Mouse (Mus musculus): ENCODE data around the gene Rtn2. TPM values are rescaled to one million over a fixed set of nuclear protein-coding genes. Genes with fewer than 3 reads are reported as not detected.

Rtn2 gene
- polyA plus RNA-seq, 1 experiment from 2014 or later: 121 TPM

DNA sequence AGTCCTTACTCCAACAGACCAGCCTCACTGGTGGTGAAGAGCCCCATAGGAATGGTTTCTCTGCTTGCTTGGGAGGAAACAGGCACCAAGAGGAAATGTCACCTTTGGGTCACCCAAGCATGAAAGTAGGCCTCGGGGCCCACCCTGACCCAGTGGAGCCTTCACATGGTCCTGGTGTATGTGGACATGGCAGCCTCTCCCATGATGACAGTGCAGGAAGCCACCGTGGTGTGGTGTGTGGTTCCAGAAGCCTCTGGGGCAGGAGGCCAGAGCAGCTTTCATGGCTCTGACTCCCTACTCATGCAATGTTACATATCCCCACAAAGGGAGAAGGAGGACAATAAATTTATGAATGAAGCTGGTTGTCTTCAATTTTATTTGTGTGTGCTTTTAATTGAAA, 34.9 kb upstream of the Rtn2 start:
- H3K36me3 ChIP-seq: peaks cover 17% of the 10 kb centered on the region
- 100% methylated on average over 2 of the region's 2 CpGs for WGBS
- no peaks in the 10 kb centered on the region for H3K9me3 ChIP-seq (replicated peaks)
- H3K9ac ChIP-seq (replicated peaks): no peak overlapping the region
- no peak for ATAC-seq (ENCODE audit: low FRiP score)
- H3K27me3 ChIP-seq (replicated peaks): no peaks in the 10 kb centered on the region
- H3K4me2 ChIP-seq: no peak overlapping the region
- H3K4me3 ChIP-seq (replicated peaks): no peak overlapping the region
- H3K4me1 ChIP-seq: no peaks in the 10 kb centered on the region
- H3K27ac ChIP-seq (replicated peaks): no peak overlapping the region

DNA sequence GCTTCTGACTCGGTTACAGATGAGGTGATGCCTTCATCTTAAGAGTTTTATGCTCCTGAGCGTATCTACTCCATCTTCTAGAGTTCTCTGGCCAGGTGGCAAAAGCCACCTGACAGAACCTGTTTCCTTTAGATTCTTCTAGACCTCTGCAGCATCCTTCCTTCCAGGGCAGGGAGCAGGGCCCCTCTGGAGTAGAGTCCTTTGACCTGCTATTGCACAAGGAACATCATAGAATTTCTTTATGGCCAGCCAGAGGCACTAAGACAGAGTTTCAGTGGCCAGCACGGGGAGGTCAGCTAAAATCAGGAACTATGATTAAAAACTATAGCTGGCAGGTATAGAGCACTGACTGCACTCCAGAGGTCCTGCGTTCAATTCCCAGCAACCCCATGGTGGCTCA, 30.3 kb upstream of the Rtn2 start:
- Histone ChIP-seq H3K9ac (replicated peaks) (no peak overlapping the region), H3K27me3 (replicated peaks) (no peaks in the 10 kb centered on the region), H3K9me3 (replicated peaks) (no peaks in the 10 kb centered on the region), H3K4me3 (replicated peaks) (no peak overlapping the region), H3K36me3 (peaks cover 14% of the 10 kb centered on the region; the same call in 1 of the 2 replicates), H3K4me1 (no peaks in the 10 kb centered on the region), H3K27ac (replicated peaks) (no peak overlapping the region), H3K4me2 (no peak overlapping the region)
- WGBS: 85% methylated on average over 4 of the region's 4 CpGs
- ATAC-seq (ENCODE audit: low FRiP score): no peak

DNA sequence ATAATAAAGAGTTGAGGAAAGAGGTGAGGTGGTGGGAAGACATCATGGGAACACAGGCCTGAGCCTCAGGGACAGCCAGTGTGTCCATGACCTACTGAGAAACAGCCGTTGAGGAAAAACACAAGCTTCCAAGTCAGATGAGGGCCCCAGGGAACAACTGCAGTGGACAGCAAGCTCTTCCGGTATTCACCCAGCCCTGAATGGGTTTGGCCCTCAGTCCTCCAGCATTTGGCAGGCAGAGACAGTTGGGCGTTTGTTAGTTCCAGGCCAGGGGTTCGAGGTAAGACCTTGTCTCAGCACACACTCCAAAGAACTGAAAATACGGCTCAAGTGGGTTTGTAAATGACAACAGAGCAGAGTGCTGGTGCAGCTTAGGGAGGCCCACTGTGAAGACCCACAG, 29.0 kb upstream of the Rtn2 start:
- H3K27ac ChIP-seq (replicated peaks): no peak overlapping the region
- peaks cover 27% of the 10 kb centered on the region for H3K36me3 ChIP-seq
- ATAC-seq (ENCODE audit: low FRiP score): no peak
- no peak overlapping the region for H3K4me3 ChIP-seq (replicated peaks)
- no peaks in the 10 kb centered on the region for H3K27me3 ChIP-seq (replicated peaks)
- no peaks in the 10 kb centered on the region for H3K9me3 ChIP-seq (replicated peaks)
- H3K4me2 ChIP-seq: no peak overlapping the region
- no peaks in the 10 kb centered on the region for H3K4me1 ChIP-seq
- H3K9ac ChIP-seq (replicated peaks): no peak overlapping the region
- 65% methylated on average over 5 of the region's 5 CpGs for WGBS

DNA sequence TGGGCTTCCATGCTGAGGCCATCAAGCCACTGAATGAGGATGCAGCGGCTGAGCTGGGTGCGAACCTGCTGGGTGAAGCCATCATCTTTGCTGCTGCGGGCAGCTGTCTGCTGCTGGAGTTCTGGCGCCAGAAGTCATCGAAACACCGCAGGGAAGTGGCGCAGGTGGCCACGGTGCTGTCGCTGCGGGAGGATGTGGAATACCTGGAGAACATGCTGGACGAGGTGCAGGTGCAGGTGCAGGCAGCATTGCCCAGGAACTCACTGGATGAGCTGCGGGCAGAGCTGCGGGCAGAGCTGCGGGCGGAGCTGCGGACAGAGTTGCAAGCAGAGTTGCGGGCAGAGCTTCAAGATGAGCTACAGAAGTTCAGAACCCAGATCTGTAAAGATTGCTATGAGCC, 27.0 kb upstream of the Rtn2 start:
- Histone ChIP-seq H3K9me3 (replicated peaks) (no peaks in the 10 kb centered on the region), H3K9ac (replicated peaks) (no peak overlapping the region), H3K4me2 (no peak overlapping the region), H3K4me3 (replicated peaks) (no peak overlapping the region), H3K27ac (replicated peaks) (no peak overlapping the region), H3K27me3 (replicated peaks) (no peaks in the 10 kb centered on the region), H3K36me3 (peaks cover 47% of the 10 kb centered on the region), H3K4me1 (no peaks in the 10 kb centered on the region)
- no peak for ATAC-seq (ENCODE audit: low FRiP score)
- 79% methylated on average over 17 of the region's 17 CpGs for WGBS

DNA sequence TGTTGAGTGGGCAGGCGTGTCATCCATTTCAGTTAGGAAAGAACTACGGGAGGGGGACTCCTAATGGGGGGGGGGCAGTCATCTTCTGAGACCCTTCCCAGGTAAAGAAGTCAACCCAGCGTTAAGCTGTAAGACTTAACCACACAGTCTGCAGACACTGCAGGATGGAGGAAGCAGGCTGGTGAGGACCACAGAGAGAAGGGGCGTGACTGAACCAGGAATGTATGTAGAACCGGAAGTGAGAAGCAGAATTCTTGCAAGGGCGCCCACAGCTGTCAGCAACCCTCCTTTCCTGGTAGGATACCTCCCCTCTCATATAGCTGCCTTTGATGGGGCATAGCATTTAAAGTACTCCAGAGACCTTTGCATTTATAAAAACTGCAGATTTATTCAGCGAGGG, 25.9 kb upstream of the Rtn2 start:
- no peak for ATAC-seq (ENCODE audit: low FRiP score)
- H3K4me1 ChIP-seq: no peaks in the 10 kb centered on the region
- H3K4me3 ChIP-seq (replicated peaks): no peak overlapping the region
- H3K27me3 ChIP-seq (replicated peaks): no peaks in the 10 kb centered on the region
- H3K27ac ChIP-seq (replicated peaks): no peak overlapping the region
- H3K9me3 ChIP-seq (replicated peaks): no peaks in the 10 kb centered on the region
- H3K9ac ChIP-seq (replicated peaks): no peak overlapping the region
- peaks cover 54% of the 10 kb centered on the region for H3K36me3 ChIP-seq
- H3K4me2 ChIP-seq: no peak overlapping the region
- WGBS: 88% methylated on average over 7 of the region's 7 CpGs

GRCm38 (mm10) chr7:19257390-19258022, 24.9 kb upstream of the Rtn2 start:
- H3K4me1 ChIP-seq: no peaks in the 10 kb centered on the region
- no peak overlapping the region for H3K9ac ChIP-seq (replicated peaks)
- H3K27me3 ChIP-seq (replicated peaks): no peaks in the 10 kb centered on the region
- ATAC-seq (ENCODE audit: low FRiP score): peak; percentile 68
- no peak overlapping the region for H3K27ac ChIP-seq (replicated peaks)
- no peak overlapping the region for H3K4me2 ChIP-seq
- no peaks in the 10 kb centered on the region for H3K9me3 ChIP-seq (replicated peaks)
- 37% methylated on average over 11 of the region's 11 CpGs for WGBS
- peaks cover 62% of the 10 kb centered on the region for H3K36me3 ChIP-seq
- H3K4me3 ChIP-seq (replicated peaks): no peak overlapping the region

DNA sequence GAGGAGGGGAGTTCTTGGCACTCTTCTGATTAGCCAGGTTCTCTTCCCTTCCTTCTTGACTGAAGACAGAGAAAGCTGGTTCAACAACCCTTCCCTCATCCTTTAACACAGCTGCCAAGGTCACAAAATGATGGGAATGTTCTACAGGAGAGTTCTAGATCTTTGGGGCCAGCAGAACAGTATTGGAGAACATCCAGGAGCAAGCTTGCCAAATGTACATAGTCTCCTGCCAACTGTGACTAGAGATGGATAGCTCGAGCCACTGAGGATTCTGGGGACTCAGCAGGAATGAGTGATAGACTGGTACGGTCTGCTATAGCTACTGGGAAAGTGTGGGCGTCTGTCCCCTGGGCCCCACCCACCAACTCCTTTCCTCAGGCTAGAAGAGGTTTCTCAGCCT, 24.1 kb upstream of the Rtn2 start:
- peaks cover 70% of the 10 kb centered on the region for H3K36me3 ChIP-seq
- H3K9me3 ChIP-seq (replicated peaks): no peaks in the 10 kb centered on the region
- H3K9ac ChIP-seq (replicated peaks): no peak overlapping the region
- H3K4me2 ChIP-seq: no peak overlapping the region
- no peaks in the 10 kb centered on the region for H3K4me1 ChIP-seq
- no peak for ATAC-seq (ENCODE audit: low FRiP score)
- H3K27ac ChIP-seq (replicated peaks): no peak overlapping the region
- no peak overlapping the region for H3K4me3 ChIP-seq (replicated peaks)
- H3K27me3 ChIP-seq (replicated peaks): no peaks in the 10 kb centered on the region
- WGBS: 79% methylated on average over 3 of the region's 3 CpGs

DNA sequence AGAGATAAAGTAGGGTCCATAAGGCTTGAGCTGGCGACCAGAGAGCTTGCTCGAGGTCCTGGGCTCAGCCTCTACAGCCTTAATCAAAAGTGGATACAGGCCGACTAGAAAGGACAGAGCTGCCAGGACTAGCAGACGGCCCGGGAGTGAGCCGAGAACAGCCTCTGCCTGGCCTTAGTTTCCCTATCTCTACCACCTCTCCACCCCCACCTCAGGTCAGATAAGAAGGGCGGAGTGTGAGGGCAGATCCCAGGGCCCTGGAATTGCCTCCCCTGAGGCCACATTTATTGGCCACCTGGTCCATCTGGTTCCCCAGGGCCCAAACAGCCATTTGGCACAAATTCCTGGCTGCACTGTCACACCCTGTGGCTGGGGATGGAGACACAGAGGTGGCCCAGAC, 17.3 kb upstream of the Rtn2 start:
- no peak overlapping the region for H3K9ac ChIP-seq (replicated peaks)
- WGBS: 80% methylated on average over 7 of the region's 7 CpGs

DNA sequence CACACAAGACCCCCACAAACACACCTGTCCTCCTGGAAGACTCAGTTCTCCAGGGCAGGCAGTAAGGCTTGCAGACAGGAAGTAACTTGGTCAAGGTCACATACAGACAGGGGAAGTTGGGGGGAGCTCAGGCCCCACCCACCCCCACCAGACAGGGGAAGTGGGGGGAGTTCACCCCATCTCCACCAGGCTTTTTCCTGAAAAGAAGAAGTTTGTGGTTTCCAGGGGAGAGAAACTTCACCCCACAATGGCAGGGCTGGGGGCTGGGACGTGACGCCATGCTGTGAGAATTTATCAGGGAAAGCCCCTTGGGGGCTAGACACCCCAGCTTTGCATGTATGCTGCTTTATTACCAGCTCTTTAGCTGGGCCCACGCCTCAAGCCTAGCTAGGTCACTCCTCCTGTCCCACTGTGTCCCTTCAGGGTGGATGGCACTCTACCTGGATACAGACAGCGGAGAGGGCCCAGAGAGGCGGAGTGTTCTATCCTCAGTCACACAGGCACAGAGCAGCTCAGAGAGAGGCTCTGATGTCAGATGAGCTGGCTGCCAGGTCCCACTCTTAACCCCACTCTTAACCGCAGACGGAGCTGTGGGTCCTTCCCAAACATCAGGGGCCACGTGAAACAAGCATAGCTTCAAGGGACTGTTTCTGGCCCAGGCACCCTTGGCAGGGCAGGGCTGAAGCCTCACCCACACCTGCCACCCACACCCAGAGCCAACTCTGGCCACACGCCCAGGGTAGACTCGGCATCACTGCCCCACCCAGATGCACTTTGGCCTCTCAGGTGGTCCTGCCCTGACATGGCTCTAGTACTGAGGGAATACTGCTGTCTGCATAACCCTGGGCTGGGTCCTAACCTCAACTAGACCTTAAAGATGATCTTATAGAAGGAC, 16.2 kb upstream of the Rtn2 start:
- H3K9me3 ChIP-seq (replicated peaks): no peaks in the 10 kb centered on the region
- H3K27me3 ChIP-seq (replicated peaks): no peaks in the 10 kb centered on the region
- no peak overlapping the region for H3K27ac ChIP-seq (replicated peaks)
- no peak overlapping the region for H3K4me3 ChIP-seq (replicated peaks)
- no peak overlapping the region for H3K4me2 ChIP-seq
- H3K4me1 ChIP-seq: peaks cover 46% of the 10 kb centered on the region
- 86% methylated on average over 10 of the region's 10 CpGs for WGBS
- no peak for ATAC-seq (ENCODE audit: low FRiP score)
- H3K9ac ChIP-seq (replicated peaks): no peak overlapping the region
- peaks cover 40% of the 10 kb centered on the region for H3K36me3 ChIP-seq

More for the DNA sequence above, 17.3 kb upstream of the Rtn2 start:
- no peaks in the 10 kb centered on the region for H3K9me3 ChIP-seq (replicated peaks)
- H3K27ac ChIP-seq (replicated peaks): no peak overlapping the region
- no peak overlapping the region for H3K4me2 ChIP-seq
- H3K36me3 ChIP-seq: peaks cover 47% of the 10 kb centered on the region
- no peak for ATAC-seq (ENCODE audit: low FRiP score)
- no peak overlapping the region for H3K4me3 ChIP-seq (replicated peaks)
- peaks cover 36% of the 10 kb centered on the region for H3K4me1 ChIP-seq
- no peaks in the 10 kb centered on the region for H3K27me3 ChIP-seq (replicated peaks)

DNA sequence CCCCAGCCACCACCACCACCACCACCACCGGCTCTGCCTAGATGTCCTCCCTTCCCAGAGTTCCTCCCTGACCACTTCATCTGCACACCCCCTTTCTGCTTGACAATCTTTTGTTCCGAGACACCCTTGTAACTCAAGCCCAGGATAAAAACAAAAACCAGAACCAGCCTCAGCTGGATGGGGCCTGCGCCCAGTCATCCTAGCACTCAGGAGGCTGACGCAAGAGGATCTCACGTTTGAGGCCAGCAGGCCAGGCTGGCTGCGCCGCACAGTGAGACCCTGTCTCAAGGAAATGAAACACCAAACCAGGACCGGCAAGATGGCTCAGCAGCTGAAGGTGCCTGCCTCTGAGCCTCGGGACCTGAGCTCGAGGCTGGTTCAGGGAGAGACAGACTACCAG, 15.4 kb upstream of the Rtn2 start:
- no peak for ATAC-seq (ENCODE audit: low FRiP score)
- Histone ChIP-seq H3K4me1 (peaks cover 46% of the 10 kb centered on the region), H3K36me3 (peaks cover 33% of the 10 kb centered on the region), H3K9me3 (replicated peaks) (no peaks in the 10 kb centered on the region), H3K4me3 (replicated peaks) (no peak overlapping the region), H3K27ac (replicated peaks) (no peak overlapping the region), H3K9ac (replicated peaks) (no peak overlapping the region), H3K27me3 (replicated peaks) (no peaks in the 10 kb centered on the region), H3K4me2 (no peak overlapping the region)
- WGBS: 75% methylated on average over 10 of the region's 10 CpGs

DNA sequence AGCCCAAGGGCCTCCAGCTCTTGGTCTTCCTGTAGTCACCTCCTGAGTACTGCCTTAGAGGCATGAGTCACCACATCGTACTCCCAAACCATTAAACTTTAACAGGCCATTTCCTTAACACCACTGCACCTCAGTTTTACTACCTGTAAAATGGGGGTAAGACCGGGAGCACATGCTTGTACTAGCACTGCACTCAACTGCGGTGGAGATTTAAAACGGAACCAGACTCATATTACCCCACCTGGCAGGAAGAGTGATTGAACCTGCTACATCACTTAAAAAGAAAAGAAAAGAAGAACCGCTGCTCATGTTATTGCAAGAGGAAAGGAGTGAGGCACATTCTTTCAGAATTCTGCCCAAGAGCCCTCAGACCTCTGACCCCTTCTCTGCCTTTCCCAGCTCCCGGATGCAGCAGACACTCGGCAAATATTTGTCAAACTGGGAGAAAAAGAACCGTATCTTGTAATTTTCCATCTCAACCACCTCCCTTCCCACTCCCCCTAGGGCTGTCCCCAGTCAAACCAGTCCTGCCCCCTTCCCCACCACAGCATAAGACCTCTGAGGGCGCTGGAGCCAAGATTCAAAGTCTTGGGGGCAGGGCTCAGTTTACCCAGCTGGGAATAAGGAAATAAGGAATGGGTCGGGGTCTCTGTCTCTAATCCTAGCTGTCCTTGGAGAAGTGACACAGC, 13.3 kb upstream of the Rtn2 start:
- H3K27me3 ChIP-seq (replicated peaks): no peaks in the 10 kb centered on the region
- 50% methylated on average over 10 of the region's 10 CpGs for WGBS

More for the DNA sequence above, 13.3 kb upstream of the Rtn2 start:
- peak overlapping the region; percentile 88 for H3K9ac ChIP-seq (replicated peaks)
- peaks cover 15% of the 10 kb centered on the region for H3K36me3 ChIP-seq
- ATAC-seq (ENCODE audit: low FRiP score): no peak
- H3K4me2 ChIP-seq: peak overlapping the region; percentile 96
- H3K4me1 ChIP-seq: peaks cover 51% of the 10 kb centered on the region
- H3K27ac ChIP-seq (replicated peaks): peak overlapping the region; percentile 77
- H3K4me3 ChIP-seq (replicated peaks): peak overlapping the region; percentile 96
- no peaks in the 10 kb centered on the region for H3K9me3 ChIP-seq (replicated peaks)
